Mouse (Mus musculus): Measurements from ENCODE around the gene Fxyd2.

The Fxyd2 gene

DNA sequence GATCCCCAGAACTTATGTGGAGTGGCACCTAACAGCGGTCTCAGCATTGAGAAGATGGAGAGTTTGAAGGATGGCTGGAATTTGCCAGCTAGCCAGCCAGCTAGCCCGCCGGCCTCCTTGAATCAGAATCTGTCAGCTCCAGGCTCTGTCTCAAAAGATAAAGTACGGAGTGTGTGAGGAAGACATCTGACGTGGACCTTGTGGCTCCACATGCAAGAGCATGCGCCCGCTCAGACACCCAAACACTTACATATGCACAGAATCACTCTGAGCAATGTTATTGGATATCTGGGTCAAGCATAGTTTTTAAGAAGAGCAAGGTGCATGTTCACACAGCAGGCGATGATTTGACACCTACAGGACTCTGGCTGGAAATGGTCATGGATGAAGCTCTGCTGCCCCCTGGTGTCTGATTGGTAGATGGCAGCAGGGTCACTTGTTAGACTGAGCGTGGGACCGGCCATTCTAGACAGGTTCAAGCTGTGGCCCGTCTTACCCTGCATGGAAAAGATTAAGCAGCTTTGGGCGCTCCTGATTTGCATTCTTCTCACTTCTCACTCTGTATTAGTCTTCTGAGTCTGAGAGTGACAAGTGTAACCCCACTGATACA is 11.0 kb upstream of the Fxyd2 start:
- in situ Hi-C loops (cut with MboI; ENCODE audit: low sequenced_read_pairs), result loop anchor here (5.0 to 10.0 kb wide), 2 partner anchors 84 to 166 kb away; no protein-coding TSS in a partner anchor

DNA sequence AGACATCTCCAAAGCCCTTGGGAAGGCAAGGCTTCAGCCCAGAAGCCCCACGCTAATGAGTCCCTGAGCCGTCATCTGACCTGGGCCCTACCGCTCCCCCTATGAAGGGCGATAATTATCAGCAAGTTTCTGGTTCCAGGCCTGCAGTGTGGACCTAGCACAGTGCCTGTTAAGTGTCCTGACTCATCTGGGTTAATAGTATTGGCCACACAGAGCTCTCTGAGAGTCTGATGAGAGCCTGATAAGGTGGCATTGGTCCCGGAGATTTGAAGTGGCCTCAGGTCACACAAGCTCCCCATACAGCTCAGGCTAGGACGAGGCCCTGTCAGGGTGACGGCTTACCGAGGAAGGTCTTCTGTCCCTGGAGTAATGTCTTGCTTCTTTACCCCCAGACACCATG is 9.9 kb upstream of the Fxyd2 start:
- in situ Hi-C loops (cut with MboI; ENCODE audit: low sequenced_read_pairs), result loop anchor here (5.0 to 10.0 kb wide), 2 partner anchors 85 to 167 kb away; no protein-coding TSS in a partner anchor

DNA sequence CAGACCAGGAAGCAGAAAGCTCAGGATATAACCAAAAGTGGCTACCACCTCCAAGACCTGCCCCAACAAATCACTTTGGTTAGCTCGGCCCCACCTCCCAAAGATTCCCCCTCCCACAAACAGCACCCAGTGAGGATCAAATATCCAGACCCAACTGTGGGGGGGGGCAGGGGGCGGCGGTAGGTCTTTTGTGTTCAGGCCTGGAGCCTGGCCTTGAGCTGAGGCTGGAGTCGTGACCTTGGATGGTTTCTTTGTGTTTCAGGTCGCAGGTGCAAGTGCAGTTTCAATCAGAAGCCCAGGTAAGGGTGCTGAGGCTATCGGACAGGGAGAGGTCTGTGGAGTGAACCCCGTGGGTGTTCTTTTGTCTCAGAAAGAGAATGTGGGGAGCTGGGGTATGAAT is 8.2 kb upstream of the Fxyd2 start:
- in situ Hi-C loops (cut with MboI; ENCODE audit: low sequenced_read_pairs), result no loop called here

DNA sequence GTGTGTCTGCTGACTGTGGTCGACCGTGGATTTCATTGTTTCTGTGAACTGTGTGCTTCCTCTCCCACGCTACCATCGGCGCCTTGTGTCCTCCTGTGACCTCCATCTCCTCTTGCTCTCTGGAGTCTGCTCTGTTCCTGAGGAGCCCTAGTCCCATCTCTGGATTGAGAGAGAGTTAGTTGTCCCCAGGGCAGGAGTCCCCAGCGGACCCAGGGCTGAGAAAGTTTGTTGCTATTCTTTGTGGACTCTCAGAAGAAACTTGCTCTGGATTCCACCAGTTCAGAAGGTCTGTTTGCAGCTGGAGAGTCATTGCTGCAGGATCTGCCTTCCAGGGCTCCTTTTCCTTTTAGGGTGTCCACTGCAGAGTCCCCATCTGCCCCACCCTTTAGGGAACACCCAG is 4.3 kb upstream of the Fxyd2 start:
- in situ Hi-C loops (cut with MboI; ENCODE audit: low sequenced_read_pairs), result no loop called here

DNA sequence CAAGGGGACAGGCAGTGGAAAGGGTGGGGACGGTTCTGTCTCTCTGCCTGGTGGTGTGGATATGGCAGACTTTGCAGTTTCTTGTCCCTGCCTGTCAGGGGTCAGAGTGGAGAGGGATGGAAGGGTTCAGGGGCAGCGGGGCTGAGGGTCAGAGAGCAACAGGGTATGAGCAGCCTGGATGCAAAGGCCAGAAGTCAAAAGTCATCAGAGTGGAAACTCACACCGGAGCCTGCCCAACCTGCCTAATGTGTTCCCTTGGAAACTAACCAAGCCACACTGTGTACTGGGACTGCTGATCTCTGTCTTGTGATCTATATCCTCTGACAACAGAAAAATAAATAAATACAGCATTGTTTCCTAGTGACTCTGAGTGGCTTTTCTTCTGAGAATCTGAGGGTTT is 3.7 kb upstream of the Fxyd2 start:
- in situ Hi-C loops (cut with MboI; ENCODE audit: low sequenced_read_pairs), result no loop called here

DNA sequence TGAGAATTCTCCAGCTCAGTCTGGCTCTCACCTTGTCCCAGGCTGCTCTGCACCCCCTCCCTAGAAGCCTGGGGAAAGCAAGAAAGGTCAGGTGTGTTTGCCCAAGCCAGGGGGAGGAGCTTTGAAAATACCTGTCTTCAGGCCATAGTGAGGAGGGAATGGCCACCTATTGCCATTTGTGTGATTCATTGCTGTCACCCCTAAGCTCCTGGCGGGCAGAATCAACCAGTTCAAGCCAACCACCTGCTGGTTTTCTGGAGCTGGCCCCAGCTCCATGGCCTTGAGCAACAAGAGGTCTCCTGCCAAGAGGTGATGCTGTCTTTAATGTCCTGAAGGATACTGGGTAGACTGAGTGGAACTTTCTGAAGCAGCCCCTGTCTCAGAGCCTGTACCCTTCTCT is 1.1 kb upstream of the Fxyd2 start:
- in situ Hi-C loops (cut with MboI; ENCODE audit: low sequenced_read_pairs), result no loop called here

GRCm38 (mm10) chr9:45401851-45402250 is 2.4 kb downstream of the Fxyd2 start:
- in situ Hi-C loops (cut with MboI; ENCODE audit: low sequenced_read_pairs), result no loop called here

DNA sequence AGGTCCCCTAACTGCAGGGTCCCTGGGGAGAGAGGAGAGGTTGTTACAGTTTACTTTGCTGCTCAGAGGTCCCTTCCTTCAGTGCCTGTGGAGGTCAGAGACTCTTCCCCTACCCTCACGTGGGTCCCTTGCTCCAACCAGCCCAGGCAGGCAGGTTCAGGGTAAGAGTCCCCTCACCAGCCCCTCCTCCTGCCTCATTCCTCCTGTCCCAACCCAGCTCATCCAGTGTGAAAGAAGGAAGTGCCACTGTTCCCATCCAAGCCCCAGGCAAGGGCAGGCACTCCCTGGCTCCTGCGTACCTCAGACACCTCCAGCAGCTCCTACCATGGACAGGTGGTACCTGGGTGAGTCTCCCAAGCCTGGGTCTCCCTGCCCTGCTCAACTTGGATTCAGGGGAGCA is 3.5 kb downstream of the Fxyd2 start:
- in situ Hi-C loops (cut with MboI; ENCODE audit: low sequenced_read_pairs), result no loop called here

- in situ Hi-C loops (cut with MboI; ENCODE audit: low sequenced_read_pairs), result no loop called here
Measured at GRCm38 (mm10) chr9:45405694-45406093, 6.2 kb downstream of the Fxyd2 start.

DNA sequence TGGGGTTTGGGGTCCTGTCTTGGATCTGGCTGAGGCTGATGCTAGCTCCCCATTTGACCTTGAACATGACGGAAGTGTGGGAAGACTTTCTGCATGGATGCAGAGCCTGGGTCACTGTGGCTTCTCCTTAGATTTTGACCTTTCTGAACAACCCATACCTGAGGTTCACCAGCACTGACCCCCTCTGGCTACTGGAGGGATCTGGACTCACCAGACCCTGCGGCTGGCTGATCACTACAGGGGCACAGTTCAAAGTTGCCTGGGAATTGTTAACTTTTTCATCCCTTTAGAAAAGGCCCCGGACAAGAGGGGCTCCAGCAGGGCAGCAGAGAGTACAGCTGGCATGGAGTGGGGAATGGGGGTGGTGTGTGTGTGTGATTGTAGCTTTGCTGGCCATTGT is 7.3 kb downstream of the Fxyd2 start:
- in situ Hi-C loops (cut with MboI; ENCODE audit: low sequenced_read_pairs), result no loop called here

DNA sequence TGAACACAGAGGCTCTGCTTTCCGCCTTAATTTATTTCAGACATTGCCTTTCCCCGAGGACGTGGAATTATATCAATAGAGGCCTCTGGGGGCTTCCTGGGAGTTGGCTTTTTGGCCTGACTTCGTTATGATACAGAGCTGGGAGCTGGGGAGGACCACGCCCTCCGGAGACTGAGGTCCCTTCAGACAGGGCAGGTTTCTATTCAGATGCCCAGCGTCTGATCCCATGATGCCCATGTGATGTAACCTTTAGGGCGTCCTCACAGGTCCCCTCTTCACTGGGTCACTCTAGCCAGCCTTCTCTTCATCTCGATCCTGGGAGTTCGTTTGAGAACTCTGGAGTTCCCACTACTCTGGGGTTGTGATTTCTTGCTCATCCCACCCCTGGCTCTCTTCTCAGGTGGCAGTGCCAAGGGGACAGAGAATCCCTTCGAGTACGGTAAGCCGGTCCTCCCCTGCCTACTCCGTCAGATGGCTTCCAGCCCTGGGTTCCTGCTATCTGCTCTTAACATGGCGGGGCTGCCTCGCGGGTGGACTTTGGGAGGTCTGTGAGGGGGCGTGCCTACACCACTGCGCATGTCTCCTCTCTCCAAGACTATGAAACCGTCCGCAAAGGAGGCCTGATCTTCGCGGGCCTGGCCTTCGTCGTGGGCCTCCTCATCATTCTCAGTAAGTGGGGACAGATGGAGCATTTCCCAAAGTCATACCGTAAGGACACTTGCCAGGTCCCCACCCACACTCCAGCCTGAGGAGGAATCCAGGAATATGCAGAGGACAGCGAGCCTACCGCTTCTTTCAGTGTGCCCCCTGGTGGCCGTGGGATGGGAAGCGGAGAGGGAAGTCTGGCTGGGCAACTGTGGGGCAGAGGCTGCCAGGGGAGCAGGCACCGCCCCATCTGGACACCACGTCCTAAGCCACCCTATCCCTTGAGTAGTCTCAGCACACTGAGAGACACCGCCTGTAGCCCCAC is 8.5 kb downstream of the Fxyd2 start:
- in situ Hi-C loops (cut with MboI; ENCODE audit: low sequenced_read_pairs), result no loop called here

GRCm38 (mm10) chr9:45410193-45410592 is 10.7 kb downstream of the Fxyd2 start:
- in situ Hi-C loops (cut with MboI; ENCODE audit: low sequenced_read_pairs), result loop anchor here (5.0 to 10.0 kb wide), 2 partner anchors 115 to 342 kb away; no protein-coding TSS in a partner anchor

DNA sequence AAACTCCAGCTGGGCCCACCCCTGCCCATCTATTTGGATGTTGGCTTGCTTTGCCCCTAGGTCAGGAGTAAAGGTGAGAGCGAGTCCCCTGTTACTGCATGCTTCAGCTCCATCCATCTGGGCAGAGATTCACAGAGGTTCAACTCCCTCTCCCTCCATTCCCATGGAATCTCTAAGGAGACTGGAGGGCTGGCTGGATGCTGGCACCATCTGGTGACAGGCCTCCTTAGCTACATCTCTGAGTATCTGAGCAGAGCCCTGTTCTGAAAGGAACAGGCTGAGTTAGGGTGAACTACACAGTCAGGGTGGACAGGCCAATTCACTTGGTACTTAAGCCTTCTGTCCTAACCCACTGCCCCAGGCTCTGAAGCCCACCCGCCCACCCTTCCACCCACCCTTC is 11.1 kb downstream of the Fxyd2 start:
- in situ Hi-C loops (cut with MboI; ENCODE audit: low sequenced_read_pairs), result loop anchor here (5.0 to 10.0 kb wide), 2 partner anchors 114 to 342 kb away; no protein-coding TSS in a partner anchor

- in situ Hi-C loops (cut with MboI; ENCODE audit: low sequenced_read_pairs), result loop anchor here (5.0 to 10.0 kb wide), 2 partner anchors 114 to 341 kb away; no protein-coding TSS in a partner anchor
Measured at GRCm38 (mm10) chr9:45411111-45411510, 11.6 kb downstream of the Fxyd2 start.

GRCm38 (mm10) chr9:45411803-45412202 is 12.3 kb downstream of the Fxyd2 start:
- in situ Hi-C loops (cut with MboI; ENCODE audit: low sequenced_read_pairs), result loop anchor here (5.0 to 10.0 kb wide), 2 partner anchors 113 to 340 kb away; no protein-coding TSS in a partner anchor

DNA sequence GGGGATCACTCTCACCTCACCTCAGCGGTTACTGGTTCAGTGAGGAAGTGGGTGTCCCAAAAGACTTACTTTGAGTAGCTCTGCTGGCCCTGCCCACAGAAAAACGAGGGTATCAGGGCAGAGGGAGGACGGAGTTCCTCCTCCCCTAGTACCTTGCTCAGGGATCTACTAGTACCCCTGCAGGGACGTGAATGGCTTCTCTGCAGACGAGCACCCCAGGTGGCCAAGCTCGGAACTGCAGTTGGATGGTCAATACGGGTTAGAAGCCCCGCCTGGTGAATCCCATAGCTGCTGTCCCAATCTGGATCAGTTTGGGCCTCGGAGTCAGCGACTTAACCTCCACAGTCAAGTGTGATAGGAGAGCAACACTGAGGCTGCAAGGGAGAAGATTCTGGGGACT is 12.8 kb downstream of the Fxyd2 start:
- in situ Hi-C loops (cut with MboI; ENCODE audit: low sequenced_read_pairs), result loop anchor here (5.0 to 10.0 kb wide), 2 partner anchors 113 to 340 kb away; no protein-coding TSS in a partner anchor

DNA sequence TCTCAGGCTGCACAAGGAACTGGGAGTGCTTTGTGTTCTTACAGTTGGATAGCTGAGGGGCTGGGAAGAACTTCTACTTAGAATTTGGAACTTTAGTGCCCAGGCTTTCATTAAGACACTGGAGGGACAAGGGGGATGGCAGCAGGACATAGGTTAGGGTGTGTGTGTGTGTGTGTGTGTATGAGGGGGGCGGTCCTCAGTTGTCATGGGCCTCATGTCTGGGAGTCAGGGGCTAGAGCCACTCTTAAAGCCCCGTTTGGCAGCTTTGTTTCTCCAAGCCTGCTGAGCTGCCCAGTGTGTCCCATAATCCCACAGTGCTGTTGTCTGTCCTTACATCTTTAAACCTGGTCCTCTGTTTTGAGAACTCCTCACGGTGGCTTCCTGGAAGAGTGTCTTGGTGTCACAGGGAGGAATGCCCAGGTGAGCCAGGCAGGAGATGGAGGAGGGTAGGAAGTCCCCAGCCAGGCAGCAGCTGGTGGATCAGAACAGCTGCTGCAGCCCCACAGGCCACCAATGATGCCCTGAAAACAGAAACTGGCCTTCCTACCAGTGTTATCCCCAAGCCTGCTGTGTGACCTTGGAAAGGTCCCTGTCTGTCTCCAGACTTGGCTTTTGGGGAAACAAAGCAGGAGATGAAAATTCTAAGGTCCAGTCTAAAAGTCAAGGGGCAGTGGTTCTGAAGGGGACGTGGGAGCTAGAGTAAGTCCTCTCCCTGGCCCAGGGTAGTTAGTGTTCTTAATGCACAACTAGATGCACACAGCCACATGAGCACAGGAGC is 13.4 kb downstream of the Fxyd2 start:
- in situ Hi-C loops (cut with MboI; ENCODE audit: low sequenced_read_pairs), result loop anchor here (5.0 to 10.0 kb wide), 2 partner anchors 112 to 339 kb away; no protein-coding TSS in a partner anchor

- in situ Hi-C loops (cut with MboI; ENCODE audit: low sequenced_read_pairs), result loop anchor here (5.0 to 10.0 kb wide), 2 partner anchors 111 to 339 kb away; no protein-coding TSS in a partner anchor
Measured at GRCm38 (mm10) chr9:45413478-45414140, 14.1 kb downstream of the Fxyd2 start.

GRCm38 (mm10) chr9:45415912-45416311 is 16.4 kb downstream of the Fxyd2 start:
- in situ Hi-C loops (cut with MboI; ENCODE audit: low sequenced_read_pairs), result loop anchor here (10.0 kb wide), 1 partner anchor 109 kb away; no protein-coding TSS in a partner anchor

DNA sequence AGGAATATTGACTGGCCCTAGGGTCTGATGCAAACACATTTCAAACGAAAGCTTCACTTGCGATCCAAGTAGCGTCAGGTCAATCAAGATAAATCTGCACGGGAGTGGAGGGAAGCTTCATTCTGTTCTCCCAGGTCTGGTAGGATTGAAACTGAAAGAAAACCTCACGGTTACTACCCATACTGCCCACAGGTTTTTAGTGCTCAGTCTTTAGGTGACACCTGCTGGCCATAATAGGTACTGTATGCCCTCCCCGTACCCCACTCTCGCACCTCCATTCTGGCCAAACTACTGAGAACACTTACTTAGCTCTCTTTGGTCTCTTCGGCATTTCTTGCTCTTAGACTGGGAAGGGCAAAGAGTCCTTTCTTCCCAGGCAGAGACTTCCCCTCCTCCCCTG is 17.8 kb downstream of the Fxyd2 start:
- in situ Hi-C loops (cut with MboI; ENCODE audit: low sequenced_read_pairs), result loop anchor here (10.0 kb wide), 1 partner anchor 108 kb away; no protein-coding TSS in a partner anchor
